Mouse (Mus musculus) right cerebral cortex, adult 2 months (tissue): ENCODE results near the gene Fam210b.
"Not testable (repeated sequence)": the region's sequence is repeated elsewhere in the genome, so short reads cannot be mapped to it uniquely, and the experiment has no call there.

Experiments
- DNase-seq, 2 experiments: peaks; one replicate each; pipeline ENCODE4 v3.0.0; 2021 to 2022; ENCODE audit warnings: low spot score in 2 of 2

Gene Fam210b

DNA sequence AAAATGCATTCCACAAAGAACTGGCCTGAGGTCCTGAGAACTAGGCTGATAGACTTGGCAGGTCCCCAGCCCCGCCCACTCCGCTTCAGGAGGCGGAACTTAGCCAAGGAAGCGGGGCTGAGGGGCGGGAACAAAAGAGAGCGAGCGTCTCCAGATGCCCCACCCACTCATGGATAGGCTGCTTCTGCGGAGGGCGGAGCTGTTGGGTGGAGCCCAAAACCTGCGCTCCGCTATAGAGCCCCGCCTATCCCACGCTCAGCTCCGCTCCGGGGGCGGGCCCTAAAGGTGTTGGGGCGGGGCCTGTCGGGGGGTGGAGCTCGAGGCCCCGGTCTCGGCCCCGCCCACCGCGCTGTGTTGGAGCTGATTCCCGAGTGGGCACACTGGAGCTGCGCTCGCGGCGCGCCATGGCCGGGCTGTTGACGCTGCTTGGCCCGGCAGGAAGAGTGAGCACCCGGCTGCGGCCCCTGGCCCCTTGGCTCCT is at the start of gene Fam210b:
TSS of gene Fam210b (plus strand) at position 308 of the 481 bp plus-strand sequence.
- DNase-seq = peak; percentile 92 to 95

DNA sequence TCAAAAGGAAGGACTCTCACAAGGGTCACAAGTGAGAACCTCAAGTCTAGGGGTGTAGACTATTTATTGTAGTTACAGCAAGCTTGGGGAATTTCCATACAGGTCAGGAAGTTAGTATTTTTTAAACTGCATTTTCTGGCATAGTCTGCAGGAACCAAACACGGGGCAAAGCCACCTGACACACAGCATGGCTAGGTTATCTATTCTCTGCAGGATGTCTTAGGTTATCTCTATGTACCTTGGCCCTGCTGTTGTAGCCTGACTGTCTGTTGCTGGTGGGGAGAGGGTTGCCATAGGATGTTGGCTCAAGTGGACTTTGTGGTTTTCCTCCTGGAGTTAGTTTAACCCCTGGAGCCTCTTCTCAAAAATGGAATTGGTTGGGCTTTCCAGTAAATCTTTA is 47.3 kb upstream of the Fam210b start:
- DNase-seq = no peak

DNA sequence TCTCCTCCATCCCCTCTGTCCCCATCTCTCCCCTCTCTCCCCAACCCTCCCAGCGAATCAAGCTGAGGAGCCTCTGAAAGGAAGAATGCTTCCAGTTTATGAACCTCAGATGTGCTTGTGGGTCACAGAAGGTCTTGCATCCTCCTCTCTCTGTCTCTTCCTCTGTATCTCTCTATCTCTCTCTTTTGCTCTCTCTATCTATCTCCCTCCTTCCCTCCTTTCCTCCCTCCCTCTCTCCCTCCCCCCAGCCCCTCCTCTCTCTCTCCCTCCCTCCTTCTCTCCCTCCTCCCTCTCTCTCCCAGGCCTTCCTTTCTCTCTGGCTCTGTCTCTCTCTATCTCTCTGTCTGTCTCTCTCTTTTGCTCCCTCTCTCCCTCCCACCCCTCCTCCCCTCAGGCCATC is 46.8 kb upstream of the Fam210b start:
- DNase-seq = no peak

DNA sequence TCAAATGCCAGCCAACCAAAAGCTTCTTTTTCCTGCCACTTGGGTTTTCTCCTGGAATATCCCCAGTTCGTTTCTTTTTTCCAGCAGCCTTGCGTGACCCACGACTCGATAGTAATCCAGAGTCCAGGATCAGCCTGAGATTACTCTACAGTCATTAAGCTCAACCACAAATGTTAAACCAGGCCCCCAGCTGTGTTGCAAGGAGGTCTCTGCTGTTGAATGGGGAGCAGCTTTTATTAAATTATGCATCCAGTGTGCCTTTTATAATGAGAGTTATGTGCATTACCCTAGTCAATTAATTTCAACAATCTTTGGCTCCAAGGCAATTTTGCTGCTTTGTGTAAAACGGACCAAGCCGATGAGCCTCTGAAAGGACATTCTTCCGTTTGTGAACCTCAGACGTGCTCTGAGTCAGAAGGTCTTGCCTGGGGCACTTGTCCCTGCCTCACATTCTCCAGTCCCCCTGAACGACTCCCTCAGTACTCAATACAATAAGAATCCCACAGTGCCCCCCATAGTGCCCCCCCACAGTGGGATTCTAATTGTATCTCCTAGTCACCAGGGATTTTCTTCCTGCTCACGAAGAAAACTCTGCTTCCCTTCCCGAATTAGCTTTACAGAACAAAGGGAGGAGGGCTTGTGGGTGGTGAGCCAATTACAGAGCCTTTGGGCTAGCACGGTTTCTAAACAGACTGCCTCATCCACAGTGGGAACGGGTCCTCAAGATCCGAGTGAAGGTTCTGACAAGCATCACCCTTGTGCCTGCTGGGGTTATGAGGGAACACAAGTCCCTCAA is 46.0 kb upstream of the Fam210b start:
- DNase-seq = peak; percentile 3 to 7

DNA sequence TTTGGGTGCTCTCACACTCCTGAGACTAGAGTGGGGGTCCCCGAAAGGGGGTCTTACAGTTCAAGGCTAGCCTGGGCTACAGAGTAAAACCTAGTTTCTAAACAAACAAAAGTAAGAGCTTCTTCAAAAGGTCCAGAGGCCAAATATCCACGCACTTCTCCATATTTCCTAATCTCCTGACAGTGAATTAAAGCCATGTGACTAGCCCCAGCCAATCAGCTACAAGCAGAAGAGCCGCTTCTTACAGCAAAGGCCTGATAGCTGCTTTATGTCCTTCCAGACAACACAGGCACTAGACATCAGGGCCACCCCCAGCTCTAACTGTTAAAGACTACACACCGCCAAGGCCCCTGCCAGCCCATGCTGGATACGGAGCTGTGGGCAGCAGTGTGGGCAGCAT is 43.0 kb upstream of the Fam210b start:
- DNase-seq = no peak

DNA sequence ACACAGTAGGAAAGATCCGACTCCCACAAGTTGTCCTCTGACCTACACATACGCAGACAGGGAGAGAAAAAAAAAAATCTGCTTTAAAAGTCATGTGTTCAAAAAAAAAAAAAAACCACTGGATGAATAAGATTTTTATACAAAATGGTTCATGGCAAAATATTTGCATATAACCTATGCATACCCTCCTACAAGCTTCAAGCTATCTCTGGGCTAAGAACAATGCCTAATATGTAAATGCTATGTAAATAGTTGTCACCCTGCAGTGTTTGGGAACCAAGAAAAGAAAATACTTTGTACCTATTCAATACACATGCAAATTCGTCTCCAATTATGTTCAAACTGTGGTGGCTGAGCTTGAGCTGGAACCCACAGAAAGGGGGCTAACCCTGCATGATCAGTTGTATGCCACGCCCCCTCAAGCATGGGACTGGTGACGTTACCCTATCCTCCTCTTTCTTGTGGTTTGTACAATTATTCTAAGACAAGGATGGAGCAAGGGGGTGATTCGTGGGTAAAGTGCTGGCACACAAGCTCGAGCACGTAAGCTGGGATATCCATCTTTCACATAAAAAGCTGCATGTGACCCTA is 41.2 kb upstream of the Fam210b start:
- no peak for DNase-seq

DNA sequence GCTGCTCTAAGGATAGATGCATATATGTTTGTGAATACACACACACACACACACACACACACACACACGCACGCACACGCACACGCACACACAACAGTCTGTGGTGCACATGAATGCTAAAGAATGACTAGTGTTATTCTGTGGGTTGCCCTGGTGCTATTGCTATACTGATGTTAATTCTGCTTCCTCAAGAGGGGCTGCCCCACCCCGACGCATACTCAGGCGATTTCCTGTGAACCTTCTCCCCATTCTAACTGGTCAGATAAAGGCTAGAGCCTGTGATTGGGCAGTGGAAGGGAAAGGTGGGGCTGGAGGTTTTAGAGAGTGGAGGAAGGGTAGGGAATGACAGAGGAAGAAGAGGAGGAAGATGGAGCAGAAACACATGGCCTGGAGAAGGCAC is 39.8 kb upstream of the Fam210b start:
- not testable (repeated sequence) for DNase-seq

DNA sequence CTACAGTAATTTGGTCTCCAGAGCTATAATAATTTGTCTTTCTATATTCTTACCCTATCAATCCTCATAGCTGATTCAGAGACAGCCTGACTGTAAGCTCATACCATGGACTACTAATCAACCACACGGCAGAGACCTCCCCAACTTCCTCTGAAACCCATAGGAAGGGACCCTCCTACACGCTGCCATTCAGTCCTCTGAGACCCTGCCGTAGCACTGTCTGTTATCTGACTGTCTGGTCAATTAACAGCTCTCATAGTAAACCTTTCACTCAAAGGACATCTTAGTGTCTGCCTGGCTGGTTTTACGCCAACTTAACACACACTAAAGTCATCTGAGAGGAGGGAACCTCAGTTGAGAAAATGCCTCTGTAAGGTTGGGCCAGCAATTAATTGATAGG is 38.8 kb upstream of the Fam210b start:
- DNase-seq = no peak

DNA sequence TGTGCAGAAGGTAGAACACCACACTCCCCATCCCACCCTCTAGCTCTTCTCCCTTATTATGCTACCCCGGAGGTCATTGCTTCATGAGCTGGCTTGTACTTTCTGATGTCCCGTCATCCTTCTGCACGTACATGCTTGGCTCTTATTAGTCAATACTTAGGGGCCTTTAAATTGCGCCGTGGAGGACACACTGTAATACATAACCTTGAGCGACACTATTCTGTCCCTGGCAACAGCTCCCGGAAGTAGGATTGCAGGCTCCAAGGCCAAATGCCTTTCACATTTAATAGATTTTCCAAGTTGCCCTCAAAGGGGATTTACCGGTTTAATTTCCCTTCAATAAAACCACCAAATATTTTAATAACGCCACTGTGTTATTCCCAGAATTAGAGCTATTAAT is 33.6 kb upstream of the Fam210b start:
- no peak for DNase-seq

DNA sequence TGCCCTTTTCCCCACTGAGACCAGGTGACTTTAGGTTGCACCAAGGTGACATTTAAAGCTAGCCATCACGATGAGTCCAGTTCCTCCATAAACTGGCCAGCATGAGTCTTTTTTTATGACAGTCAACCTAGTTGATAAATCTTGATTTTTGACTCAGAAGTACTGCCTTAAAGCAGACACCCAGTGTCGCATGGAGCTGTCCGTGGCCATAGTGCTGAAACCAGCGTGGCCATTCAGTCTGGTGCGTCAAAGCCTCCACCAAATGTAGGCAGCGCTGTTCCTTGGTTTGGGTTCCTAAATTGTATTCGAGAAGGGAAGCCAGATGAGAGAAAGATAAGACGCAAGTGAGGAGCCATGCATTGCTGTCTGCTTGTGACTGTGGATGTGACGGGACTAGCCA is 24.5 kb upstream of the Fam210b start:
- DNase-seq = no peak

DNA sequence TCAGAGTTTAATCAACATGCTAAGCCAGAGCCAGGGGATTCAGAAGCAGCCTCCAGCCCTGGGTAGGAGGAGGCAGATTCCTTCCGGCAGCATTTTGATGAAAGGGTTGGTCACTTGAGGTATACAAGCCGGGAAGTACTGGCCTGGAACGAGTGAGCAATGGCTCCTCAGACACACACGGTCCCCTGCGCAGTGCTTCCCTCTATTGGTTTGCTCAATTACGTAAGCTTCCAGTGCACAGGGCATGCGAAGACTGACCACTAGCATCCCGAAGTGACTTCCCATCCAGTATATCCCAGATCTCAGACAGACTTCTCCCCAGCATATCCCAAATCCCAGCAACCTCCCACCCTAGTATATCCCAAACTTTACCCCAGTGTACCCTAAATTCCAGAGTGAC is 17.1 kb upstream of the Fam210b start:
- no peak for DNase-seq

DNA sequence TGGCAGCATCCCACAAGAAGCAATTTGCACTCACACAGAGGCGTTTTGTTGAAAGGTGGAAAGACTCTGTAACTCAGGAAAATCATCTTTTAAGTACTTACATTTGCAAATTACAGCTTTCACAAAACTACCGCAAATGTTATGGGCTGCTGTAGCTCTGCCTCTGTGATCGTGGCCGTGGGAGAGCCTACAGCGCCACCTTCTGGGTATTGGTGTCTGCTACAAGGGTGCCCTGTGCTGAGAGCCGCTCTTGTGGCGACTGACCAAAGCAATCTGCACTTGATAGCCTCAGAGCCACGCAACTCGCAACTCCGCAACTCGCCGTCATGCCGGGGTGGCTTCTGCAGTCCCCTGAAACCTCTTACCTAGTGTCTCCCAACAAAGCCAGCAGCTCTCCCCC is 16.2 kb upstream of the Fam210b start:
- DNase-seq = peak; percentile 88 to 89

DNA sequence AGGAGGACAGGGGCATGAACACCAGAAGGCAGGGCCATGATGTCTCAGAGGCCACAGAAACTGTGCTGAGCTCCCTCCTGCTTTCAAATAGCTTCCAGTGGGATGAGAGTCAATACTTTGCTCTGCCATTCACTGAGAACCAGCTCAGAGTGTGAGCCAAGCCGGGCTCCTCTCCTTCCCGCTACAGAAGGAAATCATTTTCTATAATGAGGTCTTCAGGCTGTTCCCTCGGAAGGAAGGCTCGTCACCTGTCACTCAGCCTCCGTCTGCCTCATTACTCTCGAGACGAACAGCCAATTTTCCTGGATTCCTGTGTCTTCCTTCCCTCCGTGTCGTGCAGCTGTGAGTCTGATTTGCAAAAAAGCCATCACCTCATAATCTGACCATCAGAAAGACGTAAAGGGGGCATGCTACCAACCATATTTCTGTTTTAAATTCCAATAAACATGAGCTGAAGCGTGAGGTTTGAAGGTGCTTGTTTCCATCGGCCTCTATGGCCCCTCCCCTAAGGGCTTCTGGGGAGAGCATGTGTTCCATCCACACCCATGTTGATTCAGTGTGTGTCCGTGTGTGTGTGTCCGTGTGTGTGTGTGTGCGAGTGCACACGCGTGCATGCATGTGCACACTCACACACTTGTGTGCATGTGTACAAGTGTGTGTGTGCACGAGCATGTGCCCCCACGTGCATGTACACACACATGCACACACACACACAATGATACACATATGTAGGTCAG is 7.0 kb upstream of the Fam210b start:
- no peak for DNase-seq

DNA sequence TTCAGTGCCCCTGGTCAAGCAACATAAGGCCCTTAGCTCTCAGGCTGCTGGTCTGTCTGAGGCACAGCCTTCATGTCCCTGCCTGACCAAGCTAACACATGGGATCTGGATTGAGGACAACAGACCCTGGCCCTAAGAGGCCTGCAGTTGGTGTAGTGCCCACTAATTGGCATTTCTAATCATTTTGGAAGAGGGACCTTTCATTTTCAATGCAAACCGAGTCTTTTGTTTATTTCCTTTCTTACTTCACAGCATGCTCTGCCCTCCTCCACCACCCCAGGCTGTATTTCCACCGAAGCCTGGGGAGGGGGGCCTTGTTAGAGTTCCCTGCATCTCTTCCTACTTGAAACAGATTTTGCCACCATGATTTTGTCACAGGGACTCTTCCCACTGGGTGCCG is 4.4 kb upstream of the Fam210b start:
- no peak for DNase-seq

DNA sequence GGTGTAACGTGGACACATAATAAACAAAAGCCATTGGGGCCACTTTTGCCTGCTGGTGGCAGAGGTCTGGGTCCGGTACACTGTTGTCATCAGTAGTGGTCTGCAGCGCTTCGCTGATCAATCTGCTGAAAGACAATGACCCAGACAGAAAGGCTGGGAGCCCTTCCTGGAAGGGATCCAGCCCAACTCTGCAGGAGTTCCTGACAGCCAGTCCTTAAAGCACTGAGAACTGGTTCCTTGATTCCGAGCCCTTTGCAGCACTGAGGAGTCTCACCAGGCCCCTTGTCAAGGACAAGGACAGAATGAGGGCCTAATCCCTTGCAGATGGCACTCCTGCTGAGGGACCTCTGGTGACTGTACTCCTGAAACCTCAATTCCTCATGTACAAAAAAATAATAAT is 3.8 kb upstream of the Fam210b start:
- DNase-seq = no peak

DNA sequence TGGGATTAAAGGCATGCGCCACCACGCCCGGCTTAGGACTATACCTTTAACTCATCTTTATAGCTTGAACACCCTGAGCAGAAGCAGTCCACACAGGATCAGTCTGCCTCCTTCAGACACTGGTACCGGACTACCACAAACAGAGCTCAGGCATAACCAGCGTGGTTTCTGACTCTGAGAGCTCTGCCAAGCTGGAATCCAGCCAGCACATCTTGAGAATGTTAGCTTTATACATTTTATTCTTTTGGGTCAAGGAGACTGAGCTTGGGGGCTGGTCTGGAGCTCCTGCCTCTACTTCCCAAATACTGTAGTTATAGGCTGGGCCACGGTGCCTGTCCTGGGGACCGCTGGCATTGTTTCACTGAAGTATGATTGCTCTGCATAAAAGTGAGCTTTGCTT is 1.6 kb upstream of the Fam210b start:
- no peak for DNase-seq

DNA sequence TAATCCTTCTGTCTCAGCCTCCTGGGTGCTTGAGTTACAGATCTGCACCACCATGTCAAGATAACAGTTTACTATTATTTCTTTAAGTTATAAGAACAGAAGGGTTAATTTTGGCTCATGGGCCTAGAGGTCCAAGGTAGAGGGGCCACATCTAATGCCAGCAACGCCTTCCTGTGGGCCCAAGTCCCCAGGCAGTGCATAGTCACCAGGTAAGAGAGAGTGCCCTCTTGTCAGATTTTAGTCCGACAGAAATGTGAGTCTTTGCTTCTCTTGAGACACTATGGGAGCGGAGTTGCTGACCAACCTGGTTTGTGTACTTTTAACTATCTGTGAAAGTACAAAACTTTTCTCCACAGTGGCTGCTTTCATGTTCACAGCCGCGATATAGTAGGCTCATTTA is 696 bp upstream of the Fam210b start:
- DNase-seq = no peak

DNA sequence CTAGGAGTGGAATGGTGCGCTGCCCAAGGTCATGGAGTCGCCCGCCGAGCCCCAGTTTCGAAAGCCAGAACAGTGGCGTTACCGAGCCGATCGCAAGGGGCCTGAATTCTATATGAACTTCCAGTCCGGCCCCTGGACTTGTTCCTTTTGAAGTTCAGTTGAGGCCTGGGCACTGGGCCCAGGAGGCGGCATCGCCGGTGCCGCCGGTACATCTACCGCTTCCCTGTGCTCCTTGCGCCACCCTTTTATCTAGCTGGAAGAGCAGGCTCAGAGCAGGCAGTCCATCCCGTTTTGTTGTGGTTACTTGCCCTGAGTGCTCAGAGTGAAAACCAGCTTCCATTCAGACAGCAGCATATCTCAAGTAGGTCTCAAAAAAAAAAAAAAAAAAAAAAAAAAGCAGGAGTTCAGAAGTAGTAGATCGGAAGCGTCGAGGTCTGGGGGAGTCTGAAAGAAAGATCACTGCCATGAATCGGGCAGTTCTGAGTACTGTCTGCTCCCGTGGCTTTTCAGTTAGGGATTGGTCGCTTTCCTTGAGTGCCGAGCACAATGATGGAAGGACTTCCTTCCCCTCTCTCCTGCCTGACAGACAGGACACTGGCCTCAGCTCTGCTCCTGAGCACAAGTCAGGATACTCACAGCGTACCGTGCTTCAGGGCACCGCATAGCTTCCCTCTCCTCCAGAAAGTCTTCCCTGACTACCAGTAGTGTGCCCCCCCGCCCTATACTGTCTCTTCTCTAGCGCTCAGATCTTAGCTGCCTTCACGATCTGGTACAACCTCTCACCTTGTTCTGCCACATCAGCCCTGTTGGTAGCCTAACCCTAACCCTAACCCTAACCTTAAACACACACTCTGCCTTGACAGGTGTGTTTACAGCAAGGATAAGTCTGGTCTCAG is 917 bp downstream of the Fam210b start:
- peak; percentile 21 to 22 for DNase-seq

DNA sequence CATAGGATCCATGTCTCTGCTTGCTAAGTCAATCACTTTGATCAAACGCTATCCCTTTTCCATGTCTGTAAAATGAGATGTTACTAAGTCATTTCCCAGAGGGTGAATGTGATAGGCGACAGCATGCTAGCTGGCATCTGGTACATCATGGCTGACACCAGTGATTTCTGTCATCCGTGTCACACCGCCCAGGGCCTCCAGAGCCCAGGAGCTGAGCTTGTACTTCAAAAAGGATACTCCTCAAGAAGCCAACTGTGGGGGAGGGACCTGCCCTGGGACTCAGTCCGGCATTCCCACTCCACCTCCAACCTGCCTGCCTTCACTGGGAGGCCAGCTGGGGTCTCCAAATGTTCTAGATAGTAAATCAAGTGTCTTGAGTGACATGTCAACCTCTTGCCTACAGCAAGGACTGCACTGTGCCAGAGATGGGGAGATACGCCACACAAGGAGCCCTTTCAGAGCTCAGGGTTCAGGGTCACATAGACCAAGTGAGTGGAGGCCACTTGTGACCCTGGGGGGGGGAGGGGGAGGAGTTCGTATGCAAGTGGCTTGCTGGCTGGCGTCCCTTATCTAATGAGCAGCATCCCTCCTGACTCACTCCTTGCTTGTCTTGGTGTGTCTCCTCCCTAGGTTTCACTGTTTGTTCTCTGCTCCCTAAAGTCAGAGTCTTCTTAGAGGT is 1.7 kb downstream of the Fam210b start:
- no peak for DNase-seq

DNA sequence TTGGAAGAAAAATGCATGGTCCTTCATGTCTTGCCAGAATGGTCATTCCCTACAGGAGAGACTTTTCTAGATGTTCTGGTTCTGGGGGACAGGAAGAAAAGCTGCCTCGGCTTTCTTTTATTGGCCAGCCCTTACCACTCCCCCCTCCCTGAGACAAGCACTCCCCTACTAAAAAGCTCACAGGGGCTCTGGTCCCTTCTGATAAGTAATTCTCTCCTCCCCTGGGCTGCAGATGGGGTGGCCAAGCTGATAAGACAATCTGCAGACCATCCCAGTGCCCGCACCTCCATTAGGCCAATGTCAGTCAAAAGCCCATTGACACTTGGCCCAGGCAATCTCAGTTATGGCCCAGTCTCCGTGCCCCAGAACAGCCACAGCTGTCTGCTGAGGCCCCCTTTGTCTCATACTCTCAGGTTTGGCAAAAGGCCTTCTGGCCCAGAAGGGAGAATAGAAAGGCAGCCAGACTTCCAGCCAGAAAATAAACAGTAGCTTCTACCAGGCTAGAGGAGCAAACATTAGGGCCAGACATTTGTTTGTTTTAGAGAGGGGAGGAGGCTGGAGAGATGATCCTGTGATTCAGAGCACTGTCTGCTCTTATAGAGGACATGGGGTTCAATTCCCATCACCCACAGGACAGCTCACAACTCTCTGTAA is 3.1 kb downstream of the Fam210b start:
- no peak for DNase-seq

DNA sequence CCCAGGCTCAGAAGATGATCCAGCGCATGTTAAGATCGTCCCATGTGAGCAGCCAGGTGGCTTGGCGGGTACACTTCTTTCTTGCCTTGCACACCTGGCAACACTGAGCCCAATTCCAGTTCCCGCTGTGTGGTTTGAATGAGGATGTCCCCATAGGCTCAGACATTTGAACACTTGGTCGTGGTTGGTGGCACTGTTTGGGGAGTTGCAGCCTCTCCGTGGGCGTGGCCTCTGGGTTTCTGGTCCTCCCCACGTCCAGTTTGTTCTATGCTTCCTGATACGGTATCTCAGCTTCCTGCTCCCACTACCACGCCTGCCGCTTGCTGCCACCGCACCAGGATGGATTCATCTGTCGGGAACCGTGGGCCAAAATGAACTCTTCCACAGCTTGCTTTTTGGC is 4.4 kb downstream of the Fam210b start:
- no peak for DNase-seq
